Mouse (Mus musculus) T-helper 2 cell (primary cell): ENCODE measurements at regions not wholly inside any gene's neighbourhood (a gene's known extent, or its start where the extent isn't known, plus 50 kb on each side); places are given as distances from the start of the nearest gene placed in this dataset.

ENCODE experiments used
- in situ Hi-C: fragments of 300-600 bp; cut with MboI, MseI; formaldehyde crosslinking; loops from one replicate; pipeline ENCODE4 v1.15.1; 2025; ENCODE audit warnings: high pct_unique_total_duplicates

DNA sequence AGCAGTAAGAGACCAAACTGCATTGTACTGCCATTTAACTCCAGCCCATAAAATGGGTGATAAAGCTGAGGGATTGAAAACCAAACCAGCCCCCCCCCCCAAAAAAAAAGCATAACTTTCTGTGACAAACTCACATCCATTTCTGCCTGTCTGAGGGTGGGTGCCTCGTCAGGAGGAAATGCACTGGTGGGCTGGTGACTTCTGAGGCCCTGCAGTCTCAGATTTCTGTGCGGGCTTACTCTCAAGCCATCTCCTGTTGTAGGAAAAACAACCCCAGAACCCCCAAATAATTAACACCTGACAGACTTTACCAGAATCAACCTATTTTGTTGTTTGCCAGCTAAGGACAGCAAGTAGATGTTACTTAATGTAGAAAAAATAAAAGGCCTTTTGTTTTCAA is 220.9 kb downstream of the Snx10 start:
- in situ Hi-C loops, result no loop called here

- in situ Hi-C loops, result no loop called here
Measured at GRCm38 (mm10) chr6:51754239-51754681, 230.6 kb downstream of the Snx10 start.

- in situ Hi-C loops, result no loop called here
Measured at GRCm38 (mm10) chr6:51757131-51757530, 233.4 kb downstream of the Snx10 start.

- in situ Hi-C loops, result no loop called here
Measured at GRCm38 (mm10) chr6:51757746-51758145, 234.0 kb downstream of the Snx10 start.

GRCm38 (mm10) chr6:51758781-51759180 is 235.1 kb downstream of the Snx10 start:
- in situ Hi-C loops, result no loop called here

- in situ Hi-C loops, result no loop called here
Measured at GRCm38 (mm10) chr6:51760372-51760771, 236.7 kb downstream of the Snx10 start.

GRCm38 (mm10) chr6:51761506-51761905 is 237.8 kb downstream of the Snx10 start:
- in situ Hi-C loops, result no loop called here

- in situ Hi-C loops, result no loop called here
Measured at GRCm38 (mm10) chr6:51766482-51766881, 242.8 kb downstream of the Snx10 start.

DNA sequence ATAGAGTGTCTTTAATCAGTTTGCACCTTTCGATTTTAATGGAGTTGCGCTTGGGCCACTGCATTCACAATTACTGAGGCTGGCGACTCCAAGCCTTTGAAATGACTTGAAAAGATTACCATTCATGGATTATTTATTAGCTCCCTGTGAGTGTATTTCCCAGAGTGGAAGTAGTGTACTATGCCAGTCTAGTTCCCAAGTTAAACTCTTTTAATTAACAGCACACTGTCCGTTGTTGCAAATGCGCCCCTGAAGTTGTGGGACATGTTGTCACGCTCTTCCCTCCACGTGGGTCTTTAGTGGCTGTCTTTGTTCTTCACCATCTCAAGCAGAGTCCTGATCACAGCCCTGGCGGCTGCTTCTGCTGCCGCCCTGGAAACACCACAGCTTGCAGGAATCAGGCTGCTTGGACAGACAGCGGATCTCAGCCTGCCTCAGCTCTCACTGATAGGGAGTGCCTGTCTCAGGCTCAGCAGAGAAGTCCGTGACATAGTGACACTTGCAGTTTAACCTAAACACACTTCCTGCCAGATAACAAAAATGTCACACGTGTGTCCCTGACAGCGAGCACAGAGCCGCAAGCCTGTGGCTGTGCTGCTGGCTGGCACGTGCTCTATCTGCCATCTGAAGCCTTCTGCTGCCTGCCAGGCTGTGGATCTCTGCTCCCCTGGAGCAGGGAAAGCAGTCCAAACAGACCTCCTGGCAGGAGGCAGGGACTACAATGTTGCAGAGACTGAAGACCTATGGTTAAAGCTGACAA is 244.1 kb downstream of the Snx10 start:
- in situ Hi-C loops, result no loop called here

GRCm38 (mm10) chr6:51771001-51771400 is 241.3 kb downstream of the Skap2 start:
- in situ Hi-C loops, result loop anchor here (5.0 kb wide), 1 partner anchor 451 kb away; the partner anchor contains the start of gene Hoxa7

DNA sequence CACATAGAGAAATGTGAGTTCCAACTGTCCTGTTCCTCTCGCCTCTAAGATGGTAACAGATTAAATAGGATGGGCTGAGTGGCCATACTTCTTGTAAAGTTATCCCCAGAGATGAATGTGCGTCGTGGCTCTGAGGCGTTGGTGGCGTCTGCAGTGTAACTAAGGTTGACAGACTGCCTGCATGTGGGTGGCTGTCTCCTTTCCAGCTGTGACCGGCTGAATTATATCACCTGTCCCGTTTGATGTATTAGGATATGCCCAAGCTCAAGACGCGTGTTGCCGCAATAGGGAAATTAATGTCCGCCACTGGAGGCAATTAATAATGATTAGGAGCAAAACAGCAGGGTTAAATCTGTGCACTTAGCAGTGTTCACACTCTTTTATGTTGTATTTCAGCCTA is 240.9 kb downstream of the Skap2 start:
- in situ Hi-C loops, result loop anchor here (5.0 kb wide), 1 partner anchor 451 kb away; the partner anchor contains the start of gene Hoxa7

DNA sequence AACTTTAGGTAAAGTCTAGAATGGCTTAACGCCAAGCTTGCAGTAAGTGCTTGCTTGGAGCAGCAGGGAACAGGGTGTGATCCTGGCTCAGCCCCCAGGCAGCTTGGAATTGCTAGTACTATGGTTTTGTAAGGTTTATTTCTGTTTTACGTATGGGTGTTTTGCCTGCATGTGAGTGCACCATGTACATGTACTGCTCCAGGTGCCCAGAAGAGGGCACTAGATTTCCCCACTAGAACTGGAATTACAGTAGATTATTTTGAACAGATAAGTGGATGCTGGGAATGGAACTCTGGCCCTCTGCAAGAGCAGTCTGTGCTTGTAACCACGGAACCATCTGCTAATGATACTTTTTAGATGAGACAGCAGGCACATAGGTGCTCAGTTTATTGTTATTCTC is 237.6 kb downstream of the Skap2 start:
- in situ Hi-C loops, result loop anchor here (5.0 kb wide), 1 partner anchor 448 kb away; the partner anchor contains the start of gene Hoxa7

DNA sequence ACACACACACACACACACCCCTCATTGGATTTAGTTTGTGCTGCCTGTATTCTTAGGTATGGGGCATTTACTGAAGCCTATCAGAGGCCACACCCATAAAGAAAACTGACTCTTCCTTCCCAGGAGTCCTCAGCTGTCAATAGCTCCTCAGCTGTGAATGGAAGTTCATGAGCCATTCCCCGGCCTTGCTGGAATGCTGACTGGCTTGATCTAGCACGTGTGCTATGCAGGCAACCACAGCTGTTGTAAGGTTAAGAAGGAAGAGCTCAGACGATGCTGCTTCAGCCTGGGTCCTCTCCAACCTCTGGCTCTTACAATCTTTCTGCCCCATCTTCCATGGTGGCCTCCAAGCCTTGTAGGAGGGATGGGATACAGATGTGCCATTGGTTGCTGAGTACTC is 226.7 kb downstream of the Skap2 start:
- in situ Hi-C loops, result no loop called here

GRCm38 (mm10) chr6:51786836-51787235 is 225.5 kb downstream of the Skap2 start:
- in situ Hi-C loops, result no loop called here

GRCm38 (mm10) chr6:51788156-51788555 is 224.2 kb downstream of the Skap2 start:
- in situ Hi-C loops, result no loop called here

GRCm38 (mm10) chr6:51790293-51790692 is 222.1 kb downstream of the Skap2 start:
- in situ Hi-C loops, result no loop called here

DNA sequence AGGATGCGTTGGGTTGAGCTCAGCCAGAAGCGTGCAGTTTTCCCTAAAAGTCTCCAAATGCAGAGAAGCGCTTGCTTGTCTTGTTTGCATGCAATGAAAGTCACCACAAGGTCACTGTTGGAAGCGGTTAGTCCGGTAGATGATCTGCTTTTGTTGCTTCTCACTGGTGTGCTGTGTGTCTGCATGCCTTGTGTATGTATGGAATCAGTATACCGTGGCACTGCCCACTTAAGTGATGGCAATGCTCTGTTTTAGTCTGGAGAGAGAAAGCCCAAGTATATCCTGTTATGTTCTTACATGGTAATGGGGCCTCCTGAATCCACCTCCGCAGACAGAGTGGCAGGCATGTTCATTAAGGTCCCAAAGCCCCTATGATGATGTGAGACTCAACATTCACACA is 221.7 kb downstream of the Skap2 start:
- in situ Hi-C loops, result no loop called here

DNA sequence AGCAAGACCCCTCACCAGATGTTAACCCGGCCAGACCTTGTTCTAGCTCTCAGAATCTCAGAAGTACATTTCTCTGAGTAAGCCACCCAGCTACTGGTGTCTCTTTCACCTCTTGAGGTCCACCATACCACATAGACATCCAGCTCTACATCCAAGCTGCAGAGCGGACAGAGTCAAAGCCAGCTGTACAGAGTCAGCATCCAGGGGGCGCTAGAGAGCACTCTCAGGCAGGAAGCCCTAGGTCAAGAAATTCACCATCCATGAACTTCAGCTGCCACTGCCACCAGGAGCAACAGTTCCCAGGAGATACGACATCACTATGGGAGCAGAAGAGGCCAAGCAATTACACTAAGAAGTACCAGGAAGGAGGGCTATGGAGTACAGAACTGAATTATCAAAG is 217.0 kb downstream of the Skap2 start:
- in situ Hi-C loops, result no loop called here

DNA sequence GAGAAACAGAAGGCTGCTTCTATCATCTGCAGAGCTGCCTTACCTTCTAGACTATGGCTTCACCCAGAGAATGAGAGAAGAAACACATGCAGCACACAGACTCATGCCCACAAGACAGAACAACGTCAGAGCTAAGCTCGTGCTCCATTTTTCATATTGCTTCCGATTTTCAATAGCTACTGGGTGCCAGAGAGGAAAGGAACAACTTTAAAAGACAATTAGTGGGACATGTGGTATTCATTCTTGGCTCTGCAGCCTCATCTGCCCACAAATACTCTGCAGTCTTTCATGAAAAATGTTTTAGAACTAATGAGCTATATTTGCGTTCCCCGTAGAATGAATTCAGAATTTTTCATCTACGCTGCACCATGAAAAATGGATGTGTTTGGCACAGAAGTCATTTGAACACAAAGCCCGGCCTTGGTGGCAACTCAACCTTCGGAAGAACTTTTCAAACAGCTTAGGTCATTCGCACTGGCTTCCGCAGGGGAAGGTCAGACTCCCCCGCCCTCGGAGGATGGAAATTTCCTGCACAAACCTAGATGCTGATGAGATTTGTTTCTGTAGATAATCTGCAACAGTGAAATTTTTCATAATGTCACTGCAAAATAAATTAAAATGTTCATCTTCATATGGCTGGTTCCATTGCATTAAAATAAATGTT is 213.6 kb downstream of the Skap2 start:
- in situ Hi-C loops, result no loop called here

DNA sequence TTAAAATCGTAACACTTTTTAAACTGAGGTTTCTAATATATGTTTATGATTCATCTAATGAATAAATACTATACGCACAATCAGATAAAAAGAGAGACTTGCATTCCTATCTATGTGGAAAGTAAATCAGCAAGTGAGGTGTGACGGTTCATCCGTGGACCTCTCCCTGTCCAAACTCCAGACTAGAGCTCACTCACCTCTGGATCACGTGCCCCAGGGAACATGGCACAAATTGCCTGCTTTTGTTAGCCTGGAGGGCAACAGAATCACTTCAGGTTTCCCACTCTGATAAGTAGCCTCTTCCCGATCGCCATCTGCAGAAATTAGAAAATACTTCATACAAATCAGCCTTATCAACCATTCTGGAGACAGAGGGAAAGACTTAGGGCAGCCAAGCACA is 206.7 kb downstream of the Skap2 start:
- in situ Hi-C loops, result no loop called here
